In genomic region chr8:110901056-110901455, GRCm38 (mm10) we compare ENCODE assay signal across 1 mouse cellular context.
TF ChIP-seq lines count a peak whose summit lies in the region.

No protein-coding gene starts in this region.

TF ChIP-seq in MEL, 35 proteins besides CTCF, POLR2A, EP300 and RAD21 (continued from another document):
- TF ChIP-seq MAX (IDR thresholded peaks at IDR 0.05; ENCODE audit: low read length) = no peak
TF ChIP-seq in MEL: peak in this region for 1.
